ENCODE assay signal across 15 mouse cellular contexts in the genomic region with DNA sequence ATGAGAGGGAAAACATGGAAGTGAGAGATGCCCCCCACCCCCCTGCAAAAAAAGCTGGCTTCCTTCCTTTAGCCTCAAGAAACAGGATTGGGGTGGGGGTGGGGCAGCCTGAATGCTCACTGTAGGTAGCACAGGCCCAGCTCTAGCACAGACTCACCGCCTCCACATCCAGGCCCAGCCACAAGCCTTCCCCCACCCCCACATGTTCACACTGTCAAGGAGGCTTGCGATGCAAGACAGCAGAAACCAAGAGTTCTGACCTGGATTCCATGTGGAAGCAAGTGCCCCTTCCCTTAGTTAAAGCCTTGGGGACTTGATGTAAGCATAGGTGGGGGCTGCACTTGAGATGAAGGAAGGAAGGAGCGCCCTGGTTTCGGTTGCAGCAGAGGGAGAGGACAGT. TPM values are rescaled to one million over a fixed set of nuclear protein-coding genes. Genes with fewer than 3 reads are reported as not detected.
A peak's percentile ranks its signal among the peaks of the same experiment; 100 is the strongest.
DNase-seq lines count a peak whose midpoint lies in the region; ATAC-seq lines count a peak whose summit lies in the region.
"Had no signal": no experiment of that assay in that cellular context is flagged by ENCODE, and none has a peak within 500 bp of the region (broad histone marks: within the 10 kb centered on the region; RNA-seq: fewer than 3 reads in every experiment).

No protein-coding gene starts in this region.

- H3K9ac ChIP-seq in heart, embryonic 15.5 days: no peak overlapping the region
- no peak overlapping the region for H3K9ac ChIP-seq in midbrain, embryonic 11.5 days (ENCODE audit: low read length)
- 0 out of 2 replicates have a peak overlapping the region, but pooled peaks have one; percentile 33 for H3K9ac ChIP-seq in hindbrain, embryonic 12.5 days
- no peak overlapping the region for H3K9ac ChIP-seq in stomach, embryonic 15.5 days

- no peak overlapping the region for H3K4me2 ChIP-seq in heart, embryonic 15.5 days
- no peak overlapping the region for H3K4me2 ChIP-seq in midbrain, embryonic 11.5 days
- no peak overlapping the region for H3K4me2 ChIP-seq in hindbrain, embryonic 12.5 days (replicated peaks)
- H3K4me2 ChIP-seq in stomach, embryonic 15.5 days: no peak overlapping the region

- no peak overlapping the region for H3K4me3 ChIP-seq in heart, embryonic 15.5 days
- no peak overlapping the region for H3K4me3 ChIP-seq in midbrain, embryonic 10.5 days
- no peak overlapping the region for H3K4me3 ChIP-seq in midbrain, embryonic 11.5 days (ENCODE audit: low read depth, low read length)
- no peak overlapping the region for H3K4me3 ChIP-seq in hindbrain, embryonic 12.5 days
- no peak overlapping the region for H3K4me3 ChIP-seq in stomach, embryonic 15.5 days (replicated peaks)
- H3K4me3 ChIP-seq: myocyte had no signal

- DNase-seq in heart, postnatal 10 days: no peak
- DNase-seq in midbrain, embryonic 10.5 days (ENCODE audit: low spot score): no peak
- no peak for DNase-seq in midbrain, embryonic 11.5 days (ENCODE audit: low spot score, missing footprints)
- DNase-seq in adrenal gland, adult 8-10 months: no peak
- DNase-seq in adrenal gland, adult 2 months: no peak
- DNase-seq: adrenal gland, postnatal 10 days; kidney, postnatal 25 days had no signal

- H3K27ac ChIP-seq in heart, embryonic 15.5 days: peak overlapping the region; percentile 16; the same call in 1 of the 2 replicates
- peak overlapping the region; percentile 76 for H3K27ac ChIP-seq in midbrain, embryonic 10.5 days (replicated peaks)
- no peak overlapping the region for H3K27ac ChIP-seq in midbrain, embryonic 11.5 days (ENCODE audit: low read depth, low read length)
- peak overlapping the region; percentile 55 for H3K27ac ChIP-seq in hindbrain, embryonic 12.5 days
- no peak overlapping the region for H3K27ac ChIP-seq in stomach, embryonic 15.5 days

- peak; percentile 69; the same call in 1 of the 2 replicates for ATAC-seq in heart, embryonic 15.5 days (replicated peaks; ENCODE audit: insufficient number of reproducible peaks, insufficient read depth, low FRiP score, low read depth)
- ATAC-seq in midbrain, embryonic 11.5 days (ENCODE audit: low FRiP score): no peak
- ATAC-seq in hindbrain, embryonic 12.5 days (ENCODE audit: low FRiP score): 0 out of 2 replicates have a peak, but pooled peaks have one; percentile 32
- ATAC-seq in stomach, embryonic 15.5 days (ENCODE audit: insufficient read depth, low FRiP score, low read depth): peak; percentile 63; the same call in 1 of the 2 replicates

- no peaks in the 10 kb centered on the region for H3K27me3 ChIP-seq in heart, embryonic 15.5 days
- H3K27me3 ChIP-seq in midbrain, embryonic 10.5 days (ENCODE audit: low read depth, poor library complexity, severe bottlenecking): no peaks in the 10 kb centered on the region
- H3K27me3 ChIP-seq in midbrain, embryonic 11.5 days (ENCODE audit: control insufficient read depth, insufficient read depth, low read length): no peaks in the 10 kb centered on the region
- H3K27me3 ChIP-seq in hindbrain, embryonic 12.5 days: no peaks in the 10 kb centered on the region
- H3K27me3 ChIP-seq in stomach, embryonic 15.5 days (replicated peaks): no peaks in the 10 kb centered on the region

- no peaks in the 10 kb centered on the region for H3K36me3 ChIP-seq in heart, embryonic 15.5 days
- H3K36me3 ChIP-seq in midbrain, embryonic 10.5 days: no peaks in the 10 kb centered on the region
- no peaks in the 10 kb centered on the region for H3K36me3 ChIP-seq in midbrain, embryonic 11.5 days (ENCODE audit: control insufficient read depth, insufficient read depth, low read length)
- no peaks in the 10 kb centered on the region for H3K36me3 ChIP-seq in hindbrain, embryonic 12.5 days
- H3K36me3 ChIP-seq in stomach, embryonic 15.5 days: no peaks in the 10 kb centered on the region

- H3K4me1 ChIP-seq in heart, embryonic 15.5 days (replicated peaks): peaks cover 24% of the 10 kb centered on the region
- peaks cover 38% of the 10 kb centered on the region for H3K4me1 ChIP-seq in midbrain, embryonic 10.5 days
- peaks cover 7% of the 10 kb centered on the region; the same call in 1 of the 2 replicates for H3K4me1 ChIP-seq in midbrain, embryonic 11.5 days (ENCODE audit: control insufficient read depth, insufficient read depth, low read length)
- H3K4me1 ChIP-seq in hindbrain, embryonic 12.5 days: peaks cover 22% of the 10 kb centered on the region
- H3K4me1 ChIP-seq in stomach, embryonic 15.5 days: peaks cover 12% of the 10 kb centered on the region

- intact Hi-C loops in heart, postnatal 10 days (cut with DNase I): no loop called here

- H3K9me3 ChIP-seq in heart, embryonic 15.5 days (replicated peaks): no peaks in the 10 kb centered on the region
- no peaks in the 10 kb centered on the region for H3K9me3 ChIP-seq in midbrain, embryonic 10.5 days (replicated peaks)
- H3K9me3 ChIP-seq in midbrain, embryonic 11.5 days (ENCODE audit: control insufficient read depth, low read length): no peaks in the 10 kb centered on the region
- H3K9me3 ChIP-seq in hindbrain, embryonic 12.5 days (replicated peaks): no peaks in the 10 kb centered on the region
- no peaks in the 10 kb centered on the region for H3K9me3 ChIP-seq in stomach, embryonic 15.5 days

- 44% methylated on average over 4 of the region's 4 CpGs for WGBS in heart, embryonic 15.5 days
- WGBS in midbrain, embryonic 10.5 days: 48% methylated on average over 4 of the region's 4 CpGs
- 46% methylated on average over 4 of the region's 4 CpGs for WGBS in midbrain, embryonic 11.5 days
- 49% methylated on average over 4 of the region's 4 CpGs for WGBS in hindbrain, embryonic 12.5 days
- WGBS in stomach, embryonic 15.5 days: 53% methylated on average over 4 of the region's 4 CpGs

RNA-seq across cellular contexts. Expression of a gene that starts 22.8 kb away (rescaled TPM):
- polyA plus RNA-seq in heart, embryonic 15.5 days (2015; fragmentation: Nextera tagmentation; extraction: Ambion mirVana): not detected in 2 replicates
- not detected for total RNA-seq in heart, postnatal 10 days (2021)
- polyA plus RNA-seq in midbrain, embryonic 10.5 days (2016; fragmentation: Nextera tagmentation; extraction: Ambion mirVana): not detected in 2 replicates
- polyA plus RNA-seq in midbrain, embryonic 11.5 days (2014; fragmentation: Nextera tagmentation; extraction: Ambion mirVana): not detected in 2 replicates
- not detected in 2 replicates for polyA plus RNA-seq in hindbrain, embryonic 12.5 days (2016; fragmentation: Nextera tagmentation; extraction: Ambion mirVana)
- polyA plus RNA-seq in stomach, embryonic 15.5 days (2015; fragmentation: Nextera tagmentation; extraction: Ambion mirVana): not detected in 2 replicates
- total RNA-seq in adrenal gland, adult 8-10 months (2022): not detected
- not detected for total RNA-seq in adrenal gland, adult 2 months (2021)
- polyA plus RNA-seq in adrenal gland, adult 2 months (2012; rRNA removed): not detected in 2 replicates
- total RNA-seq: adrenal gland, postnatal 10 days; common myeloid progenitor, adult 5-6 weeks; gastrocnemius, adult 8-10 months; liver, adult 2 months had no signal
- polyA plus RNA-seq: liver, adult 2 months; myocyte; small intestine, adult 2 months had no signal

Comparison
In these comparisons a context has a peak if more than half of its experiments do, and no peak if none do; other contexts are left out.
1. H3K27ac ChIP-seq: peak in heart, embryonic 15.5 days (single experiment), midbrain, embryonic 10.5 days (single experiment) and hindbrain, embryonic 12.5 days (single experiment); none in midbrain, embryonic 11.5 days (single experiment) and stomach, embryonic 15.5 days (single experiment).